Mouse (Mus musculus) olfactory bulb, adult 2 months (tissue): ENCODE results near the gene Il12rb1. TPM values are rescaled to one million over a fixed set of nuclear protein-coding genes. Genes with fewer than 3 reads are reported as not detected.

ENCODE experiments used
- H3K27ac ChIP-seq: fragments of 200-500 bp; 2 replicates; pipeline ENCODE4 v1.5.1; 2012; ENCODE audit warnings: low read depth, low read length; ENCODE audit not compliant: insufficient read depth
- H3K4me1 ChIP-seq: fragments of 200-500 bp; 2 replicates; pipeline ENCODE4 v1.6.1; 2012; ENCODE audit warnings: low read length; ENCODE audit not compliant: control insufficient read depth, insufficient read depth
- H3K4me3 ChIP-seq: fragments of 200-500 bp; 2 replicates; pipeline ENCODE4 v1.5.1; 2012; ENCODE audit warnings: mild to moderate bottlenecking, low read depth, low read length, moderate library complexity; ENCODE audit not compliant: insufficient read depth
- CTCF ChIP-seq: fragments of 200-500 bp; IDR thresholded peaks from 2 replicates; pipeline ENCODE4 v1.5.1; 2012; ENCODE audit warnings: low read depth, mild to moderate bottlenecking, low read length, moderate library complexity; ENCODE audit not compliant: insufficient read depth
- POLR2A ChIP-seq: fragments of 200-500 bp; IDR thresholded peaks from 2 replicates; pipeline ENCODE4 v1.6.1; 2012; ENCODE audit warnings: mild to moderate bottlenecking, low read depth, low read length, moderate library complexity; ENCODE audit not compliant: insufficient read depth
- WGBS: fragments of 180-500 bp; shearing (Covaris S2); methylation state at CpG from one replicate; pipeline ENCODE4 v1.1.7; 2018; 5-methylcytosine and 5-hydroxymethylcytosine counted together
- polyA plus RNA-seq: library from polyadenylated mRNA; stranded (reverse); fragments of >200 nt; gene quantifications from 2 replicates; pipeline ENCODE4 v1.2.4, GENCODE M21; 2012; ENCODE audit warnings: low replicate concordance; ENCODE audit not compliant: missing spikeins, insufficient read depth, insufficient read length

Il12rb1 gene
- polyA plus RNA-seq, 1 experiment, result not detected

GRCm38 (mm10) chr8:70772075-70772474 lies 36.2 kb upstream of the Il12rb1 start:
- 94% methylated on average over 13 of the region's 13 CpGs for WGBS
- Histone ChIP-seq H3K4me1 (peaks cover 53% of the 10 kb centered on the region), H3K27ac (no peak overlapping the region), H3K4me3 (no peak overlapping the region)
- TF ChIP-seq CTCF, result no peak
- TF ChIP-seq POLR2A, result no peak

DNA sequence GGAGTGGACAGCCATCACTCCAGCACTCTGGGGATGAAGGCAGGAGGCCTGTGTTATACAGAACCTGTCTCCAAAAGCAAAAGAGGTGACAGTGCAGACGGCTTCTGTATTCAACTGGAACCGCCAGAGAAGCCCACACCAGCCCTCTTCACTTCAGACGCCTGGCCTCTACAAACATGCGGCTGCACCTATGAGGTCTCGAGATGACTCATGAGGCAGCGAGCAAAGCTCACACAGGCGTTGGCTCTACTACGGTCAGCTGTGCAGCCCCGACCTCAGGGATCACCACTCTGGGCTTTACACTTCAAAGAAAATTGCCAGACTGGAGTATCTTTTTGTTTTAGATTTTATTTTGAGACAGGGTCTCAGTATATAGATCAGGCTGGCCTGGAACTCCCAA lies 35.4 kb upstream of the Il12rb1 start:
- TF ChIP-seq POLR2A, result no peak
- TF ChIP-seq CTCF, result no peak
- no peak overlapping the region for H3K27ac ChIP-seq
- no peak overlapping the region for H3K4me3 ChIP-seq

DNA sequence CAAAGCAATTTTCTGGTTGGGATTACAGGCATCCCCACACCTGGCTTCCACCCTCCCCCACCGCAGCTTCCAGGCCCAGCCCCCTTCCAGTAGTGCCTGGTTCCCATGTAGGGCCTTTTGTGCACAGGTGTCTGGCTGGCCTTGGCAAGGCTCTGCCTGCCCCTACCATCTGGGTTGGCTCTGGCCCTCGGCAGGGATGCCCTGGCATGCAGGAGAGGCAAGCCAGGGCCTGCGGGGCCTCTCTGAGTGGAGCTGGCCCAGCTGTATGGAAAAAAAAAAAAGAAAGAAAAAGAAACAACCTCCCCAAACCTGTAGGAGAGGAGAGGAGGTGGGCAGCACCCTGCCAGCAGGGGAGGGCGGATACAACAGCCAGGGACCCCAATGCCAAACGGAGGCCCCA lies 34.8 kb upstream of the Il12rb1 start:
- no peak overlapping the region for H3K27ac ChIP-seq

More for the DNA sequence above, 35.4 kb upstream of the Il12rb1 start:
- peaks cover 51% of the 10 kb centered on the region for H3K4me1 ChIP-seq
- 65% methylated on average over 9 of the region's 9 CpGs for WGBS

GRCm38 (mm10) chr8:70773833-70774232 lies 34.4 kb upstream of the Il12rb1 start:
- peaks cover 51% of the 10 kb centered on the region for H3K4me1 ChIP-seq
- 18% methylated on average over 9 of the region's 9 CpGs for WGBS
- H3K4me3 ChIP-seq, result no peak overlapping the region
- TF ChIP-seq CTCF (no peak), POLR2A (no peak)
- H3K27ac ChIP-seq, result no peak overlapping the region

More for the DNA sequence above, 34.8 kb upstream of the Il12rb1 start:
- Histone ChIP-seq H3K4me1 (peaks cover 54% of the 10 kb centered on the region), H3K4me3 (no peak overlapping the region)
- 33% methylated on average over 5 of the region's 5 CpGs for WGBS
- TF ChIP-seq POLR2A, result no peak
- TF ChIP-seq CTCF, result no peak

DNA sequence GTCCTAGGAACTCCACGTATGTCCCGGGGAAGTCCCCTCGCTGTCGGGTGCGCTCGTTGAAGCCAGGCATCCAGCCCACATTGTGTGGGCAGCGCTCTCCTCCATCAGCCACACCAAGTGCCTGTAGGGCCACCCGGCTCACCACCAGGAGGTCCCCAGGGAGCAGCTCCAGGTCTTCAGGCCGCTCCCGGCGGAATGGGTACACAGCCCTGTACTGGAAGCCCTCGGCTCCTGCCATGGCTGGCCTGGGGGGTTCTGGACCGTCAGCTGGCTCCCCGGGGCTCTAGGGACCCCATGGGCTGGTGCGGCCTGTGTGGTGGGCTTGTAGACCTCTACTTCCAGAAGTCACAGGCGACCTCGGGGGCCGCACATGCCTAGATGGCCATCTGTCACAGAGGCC lies 33.5 kb upstream of the Il12rb1 start:
- peaks cover 43% of the 10 kb centered on the region for H3K4me1 ChIP-seq
- H3K27ac ChIP-seq, result no peak overlapping the region
- H3K4me3 ChIP-seq, result 0 out of 2 replicates have a peak overlapping the region, but pooled peaks have one; percentile 1
- 86% methylated on average over 18 of the region's 18 CpGs for WGBS
- no peak for TF ChIP-seq CTCF
- TF ChIP-seq POLR2A, result no peak

- Histone ChIP-seq H3K27ac (no peak overlapping the region), H3K4me1 (peaks cover 44% of the 10 kb centered on the region), H3K4me3 (peak overlapping the region; percentile 78)
- TF ChIP-seq POLR2A (no peak), CTCF (peak; percentile 6; the same call in 1 of the 2 replicates)
- WGBS, result 66% methylated on average over 5 of the region's 5 CpGs
Measured at GRCm38 (mm10) chr8:70775227-70775626, 33.0 kb upstream of the Il12rb1 start.

- Histone ChIP-seq H3K4me3 (peak overlapping the region; percentile 78), H3K4me1 (peaks cover 51% of the 10 kb centered on the region), H3K27ac (peak overlapping the region; percentile 71)
- TF ChIP-seq POLR2A (no peak), CTCF (no peak)
- WGBS, result under 1% methylated on average over 34 of the region's 34 CpGs
Measured at GRCm38 (mm10) chr8:70775851-70776495, 32.3 kb upstream of the Il12rb1 start.

DNA sequence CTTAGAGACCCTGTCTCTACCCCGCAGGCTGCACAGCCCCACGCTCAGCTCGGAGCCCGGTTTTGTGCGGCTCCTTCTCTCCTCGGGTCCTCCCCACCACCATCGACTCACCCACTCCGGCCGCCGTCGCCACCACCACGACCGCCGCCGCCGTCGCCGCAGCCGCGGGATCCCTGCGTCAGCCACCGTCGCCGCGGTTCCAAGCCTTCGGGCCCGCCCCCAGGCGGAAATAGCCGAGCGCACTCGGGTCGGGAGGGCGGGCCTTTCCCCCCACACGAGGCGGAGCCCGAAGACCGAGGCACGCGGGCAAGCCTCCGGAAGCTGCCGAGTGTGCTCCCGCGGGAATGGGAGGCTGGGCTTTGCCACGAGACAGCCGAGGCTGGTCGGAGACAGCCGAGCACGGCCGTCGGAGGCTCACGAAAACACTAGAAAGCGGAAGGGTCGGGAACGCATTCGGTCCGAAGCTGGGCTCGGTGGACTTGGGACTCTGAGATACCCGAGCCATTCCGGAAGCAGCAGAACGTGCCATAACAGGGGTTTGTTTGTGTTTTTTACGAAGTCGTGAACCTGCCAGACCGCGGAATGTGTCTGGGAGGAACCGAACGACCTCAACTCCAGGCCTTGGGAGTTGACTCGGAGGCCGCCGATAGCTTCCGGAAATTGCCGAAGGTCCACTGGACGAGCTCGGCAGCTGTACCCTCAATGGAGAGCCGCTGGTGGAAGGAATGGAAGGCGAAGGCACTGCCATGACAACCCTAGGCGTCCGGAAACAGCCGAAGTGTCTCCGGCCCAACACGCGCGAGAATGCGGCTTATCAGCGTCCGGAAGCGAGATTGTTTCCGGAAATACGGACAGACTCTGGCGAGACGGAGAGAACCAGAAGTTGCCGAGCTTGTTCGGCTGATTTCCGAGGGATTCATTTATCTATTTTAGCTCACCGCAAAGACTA lies 31.5 kb upstream of the Il12rb1 start, which contains the start of gene Pik3r2:
TSS of gene Pik3r2 (minus strand) at position 218 of the 949 bp plus-strand sequence.
- under 1% methylated on average over 94 of the region's 94 CpGs for WGBS
- Histone ChIP-seq H3K4me1 (peaks cover 52% of the 10 kb centered on the region), H3K27ac (peak within 1 kb of the TSS; percentile 99), H3K4me3 (peak within 1 kb of the TSS; percentile 78)
- no peak for TF ChIP-seq CTCF
- TF ChIP-seq POLR2A, result peak; percentile 95

DNA sequence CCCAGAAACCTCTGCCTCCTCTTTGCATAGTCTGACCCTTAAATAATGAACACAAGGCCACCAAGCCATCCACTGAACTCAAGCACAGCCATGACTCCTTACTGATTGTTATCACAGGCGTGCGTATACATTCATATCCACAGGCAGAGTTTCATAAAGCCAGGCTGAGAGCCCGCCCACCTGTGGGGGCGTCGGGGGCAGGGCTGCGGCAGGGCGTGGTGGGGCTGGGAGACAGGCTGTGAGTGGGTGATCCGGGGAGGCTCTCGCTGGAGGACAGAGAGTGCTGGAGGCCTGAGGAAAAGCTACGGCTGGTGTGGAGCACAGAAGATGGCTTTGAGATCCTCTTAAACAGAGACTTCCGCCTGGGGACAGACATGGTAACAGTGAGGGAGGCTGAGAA lies 28.2 kb upstream of the Il12rb1 start:
- WGBS, result 65% methylated on average over 11 of the region's 11 CpGs
- TF ChIP-seq POLR2A, result no peak
- no peak for TF ChIP-seq CTCF
- Histone ChIP-seq H3K4me1 (peaks cover 21% of the 10 kb centered on the region), H3K4me3 (no peak overlapping the region), H3K27ac (no peak overlapping the region)
